In the genomic region with DNA sequence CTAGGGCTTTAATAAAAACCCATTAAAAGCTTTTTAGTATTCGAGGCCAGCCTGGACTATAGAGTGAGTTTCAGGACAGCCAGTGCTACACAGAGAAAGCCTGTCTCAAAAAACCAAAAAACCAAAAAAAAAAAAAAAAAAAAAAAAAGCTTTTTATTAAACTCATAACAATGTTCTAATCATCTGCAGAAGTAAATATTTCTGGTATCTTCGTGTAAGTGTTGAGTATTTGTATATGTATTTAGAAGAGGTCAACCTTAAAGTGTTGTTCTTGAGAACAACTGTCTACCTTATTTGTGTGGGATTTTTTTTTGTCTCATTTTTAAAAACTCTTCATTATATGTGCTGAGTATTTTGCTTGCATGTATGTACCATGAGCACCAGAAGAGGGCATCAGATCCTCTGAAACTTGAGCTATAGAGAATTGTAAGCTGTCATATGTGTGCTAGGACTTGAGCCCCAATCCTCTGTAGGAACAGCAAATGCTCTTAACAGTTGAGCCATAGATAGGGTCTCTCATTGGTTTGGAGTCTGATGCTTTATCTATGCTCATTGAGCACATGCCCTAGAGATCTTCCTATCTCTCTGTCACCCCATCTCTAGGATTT, we compare ENCODE assay signal across 13 mouse cellular contexts. TPM values are rescaled to one million over a fixed set of nuclear protein-coding genes. Genes with fewer than 3 reads are reported as not detected.
DNase-seq lines count a peak whose midpoint lies in the region; ATAC-seq and TF ChIP-seq lines count a peak whose summit lies in the region.
"Had no signal": no experiment of that assay in that cellular context is flagged by ENCODE, and none has a peak within 500 bp of the region (broad histone marks: within the 10 kb centered on the region; RNA-seq: fewer than 3 reads in every experiment).

No protein-coding gene starts in this region.

- H3K4me3 ChIP-seq in left cerebral cortex, adult 2 months, result no peak overlapping the region
- no peak overlapping the region for H3K4me3 ChIP-seq in MEL (ENCODE audit: control insufficient read depth in 1 of 2, insufficient read depth in 1 of 2, low read depth in 2 of 2, low read length in 2 of 2)
- H3K4me3 ChIP-seq: liver, embryonic 13.5 days; stomach, embryonic 15.5 days had no signal

- ATAC-seq in megakaryocyte progenitor cell, adult 5-6 weeks (replicated peaks; ENCODE audit: poor library complexity), result peak; percentile 85

- no peak overlapping the region for H3K27ac ChIP-seq in left cerebral cortex, adult 2 months
- H3K27ac ChIP-seq in MEL (ENCODE audit: control insufficient read depth, low read depth, low read length), result no peak overlapping the region
- H3K27ac ChIP-seq: liver, embryonic 13.5 days; stomach, embryonic 15.5 days had no signal

- no peak for TF ChIP-seq POLR2A in MEL (IDR thresholded peaks at IDR 0.05; ENCODE audit: control insufficient read depth in 1 of 2, insufficient read depth in 1 of 2, low read depth in 1 of 2, low read length in 2 of 2, poor library complexity in 1 of 2)

- peaks cover 7 to 28% of the 10 kb centered on the region in 2 experiments for H3K4me1 ChIP-seq in MEL (ENCODE audit: control insufficient read depth in 1 of 2, insufficient read depth in 2 of 2, low read length in 2 of 2)
- H3K4me1 ChIP-seq: stomach, embryonic 15.5 days had no signal

- TF ChIP-seq RAD21 in MEL (IDR thresholded peaks at IDR 0.05; ENCODE audit: low read depth, low read length), result peak; percentile 75

- H3K9ac ChIP-seq in MEL (ENCODE audit: control insufficient read depth, low read depth, low read length, poor library complexity, severe bottlenecking), result no peak overlapping the region
- H3K9ac ChIP-seq: liver, embryonic 13.5 days; stomach, embryonic 15.5 days had no signal

- intact Hi-C loops in left cerebral cortex, adult 2 months (cut with DNase I), result loop anchor here (5.0 kb wide), 1 partner anchor 57 kb away; no protein-coding TSS in a partner anchor

- no peaks in the 10 kb centered on the region for H3K9me3 ChIP-seq in MEL (replicated peaks; ENCODE audit: insufficient read depth, low read length)
- H3K9me3 ChIP-seq: liver, embryonic 13.5 days; stomach, embryonic 15.5 days had no signal

- H3K27me3 ChIP-seq in MEL (ENCODE audit: control insufficient read depth in 1 of 2, insufficient read depth in 2 of 2, low read length in 2 of 2), result no peaks in the 10 kb centered on the region
- H3K27me3 ChIP-seq: liver, embryonic 13.5 days; stomach, embryonic 15.5 days had no signal

- DNase-seq in left cerebral cortex, adult 2 months (ENCODE audit: extremely low spot score in 1 of 2, low spot score in 2 of 2), result no peak
- DNase-seq in left cerebral cortex, adult 9 months (ENCODE audit: low spot score in 2 of 2), result no peak
- DNase-seq in CD4-positive helper T cell, adult 2 months (ENCODE audit: low read depth, low spot score), result peak; percentile 45
- peak; percentile 87 for DNase-seq in MEL (ENCODE audit: low read depth, low spot score)
- no peak for DNase-seq in neural tube, embryonic 10.5 days (ENCODE audit: extremely low spot score, low spot score)
- no peak for DNase-seq in gastrocnemius, postnatal 10 days
- DNase-seq: cerebellum, postnatal 10 days; gastrocnemius, postnatal 25 days; kidney, adult 18-20 months; layer of hippocampus, postnatal 36 days; liver, embryonic 13.5 days had no signal

- 0 out of 4 replicates have a peak, but pooled peaks of 1 of the 2 experiments have one; percentile 9 for TF ChIP-seq EP300 in MEL (IDR thresholded peaks at IDR 0.05; ENCODE audit: low read depth in 1 of 2, low read length in 2 of 2)

- peaks cover 0 to 26% of the 10 kb centered on the region in 2 experiments; a peak in 2 of 4 replicates for H3K36me3 ChIP-seq in MEL (ENCODE audit: control insufficient read depth in 1 of 2, insufficient read depth in 2 of 2, low read length in 2 of 2)
- H3K36me3 ChIP-seq: liver, embryonic 13.5 days; stomach, embryonic 15.5 days had no signal

- H3K79me2 ChIP-seq in MEL (ENCODE audit: control insufficient read depth, insufficient read depth, low read length, poor library complexity), result no peaks in the 10 kb centered on the region

- TF ChIP-seq CTCF in left cerebral cortex, adult 2 months (IDR thresholded peaks at IDR 0.05), result peak; percentile 36
- peak in 2 of 3 experiments; percentile 53 to 81; a peak in 4 of 6 replicates for TF ChIP-seq CTCF in MEL (IDR thresholded peaks at IDR 0.05 in 2 of 3, conservative IDR thresholded peaks at IDR 0.05 in 1 of 3; ENCODE audit: control insufficient read depth in 1 of 3, insufficient read depth in 1 of 3, low read depth in 2 of 3, low read length in 3 of 3, poor library complexity in 1 of 3, severe bottlenecking in 1 of 3)

TF ChIP-seq in MEL, 35 proteins besides CTCF, POLR2A, EP300 and RAD21:
- TF ChIP-seq UBTF (IDR thresholded peaks at IDR 0.05; ENCODE audit: borderline replicate concordance, insufficient read depth, low read depth, low read length), result no peak
- TF ChIP-seq ZKSCAN1 (IDR thresholded peaks at IDR 0.05; ENCODE audit: low read depth, low read length), result no peak
- peak; percentile 52 for TF ChIP-seq SIN3A (IDR thresholded peaks at IDR 0.05; ENCODE audit: low read length)
- TF ChIP-seq SMC3 (IDR thresholded peaks at IDR 0.05; ENCODE audit: low read depth, low read length), result peak; percentile 92
- peak; percentile 84 for TF ChIP-seq ZC3H11A (IDR thresholded peaks at IDR 0.05; ENCODE audit: low read depth, low read length)
- TF ChIP-seq MAZ (IDR thresholded peaks at IDR 0.05; ENCODE audit: low read depth, low read length), result 0 out of 2 replicates have a peak, but pooled peaks have one; percentile 27
- no peak for TF ChIP-seq TAL1 (IDR thresholded peaks at IDR 0.05; ENCODE audit: low read length)
- no peak for TF ChIP-seq POLR2AphosphoS5 (IDR thresholded peaks at IDR 0.05; ENCODE audit: borderline replicate concordance, low read depth, low read length)
- peak; percentile 89 for TF ChIP-seq ZNF384 (IDR thresholded peaks at IDR 0.05; ENCODE audit: low read depth, low read length)
- 0 out of 2 replicates have a peak, but pooled peaks have one; percentile 32 for TF ChIP-seq MXI1 (IDR thresholded peaks at IDR 0.05; ENCODE audit: low read depth, low read length)
- no peak for TF ChIP-seq USF2 (IDR thresholded peaks at IDR 0.05; ENCODE audit: borderline replicate concordance in 1 of 2, insufficient read depth in 1 of 2, low read depth in 1 of 2, low read length in 2 of 2)
- TF ChIP-seq NELFE (IDR thresholded peaks at IDR 0.05; ENCODE audit: low read depth, low read length), result no peak
- TF ChIP-seq E2F4 (IDR thresholded peaks at IDR 0.05; ENCODE audit: borderline replicate concordance, low read depth, low read length), result no peak
- TF ChIP-seq KAT2A (conservative IDR thresholded peaks at IDR 0.05; ENCODE audit: low read depth, low read length), result no peak
- no peak for TF ChIP-seq ELF1 (IDR thresholded peaks at IDR 0.05; ENCODE audit: low read depth, low read length)
- peak; percentile 56; the same call in 1 of the 2 replicates for TF ChIP-seq MYC (IDR thresholded peaks at IDR 0.05; ENCODE audit: low read depth, low read length)
- TF ChIP-seq HCFC1 (IDR thresholded peaks at IDR 0.05; ENCODE audit: low read depth, low read length), result no peak
- TF ChIP-seq ZMIZ1 (IDR thresholded peaks at IDR 0.05; ENCODE audit: low read depth, low read length), result no peak
TF ChIP-seq in MEL: peak in this region for 7.

RNA-seq across cellular contexts. Expression of a gene that starts 14.3 kb away (rescaled TPM):
- 10 to 100 TPM; 33.3 to 33.4 TPM for total RNA-seq in left cerebral cortex, adult 2 months (2021)
- 25.8 and 27.5 TPM in 2 replicates for total RNA-seq in MEL (2012; rRNA removed)
- 10 to 100 TPM; 17.9 to 24.4 TPM for polyA plus RNA-seq in MEL (2012; ENCODE audit: insufficient read depth in 1 of 2, insufficient read length in 2 of 2, low read depth in 1 of 2, low replicate concordance in 2 of 2, missing spikeins in 1 of 2)
- 3.0 and 3.2 TPM in 2 replicates for total RNA-seq in megakaryocyte progenitor cell, adult 5-6 weeks (2015)
- 4.9 and 12.7 TPM in 2 replicates for total RNA-seq in megakaryocyte progenitor cell, adult 5-6 weeks (2017)
- total RNA-seq in gastrocnemius, postnatal 10 days (2021), result 10 to 100 TPM; 49.3 to 55.9 TPM

RNA-seq across cellular contexts. Expression of a gene that starts 31.7 kb away (rescaled TPM):
- 10 to 100 TPM; 38.3 to 45.9 TPM for total RNA-seq in left cerebral cortex, adult 2 months (2021)
- total RNA-seq in MEL (2012; rRNA removed), result 24.4 and 28.9 TPM in 2 replicates
- 10 to 100 TPM; 20.6 to 92.0 TPM for polyA plus RNA-seq in MEL (2012; ENCODE audit: insufficient read depth in 1 of 2, insufficient read length in 2 of 2, low read depth in 1 of 2, low replicate concordance in 2 of 2, missing spikeins in 1 of 2)
- 26.3 and 28.4 TPM in 2 replicates for total RNA-seq in megakaryocyte progenitor cell, adult 5-6 weeks (2015)
- total RNA-seq in megakaryocyte progenitor cell, adult 5-6 weeks (2017), result 10.9 and 12.6 TPM in 2 replicates
- 10 to 100 TPM; 25.4 to 27.3 TPM for total RNA-seq in gastrocnemius, postnatal 10 days (2021)

Comparison
In these comparisons a context has a peak if more than half of its experiments do, and no peak if none do; other contexts are left out.
1. DNase-seq: peak in CD4-positive helper T cell, adult 2 months (single experiment) and MEL (single experiment); none in left cerebral cortex, adult 2 months (0 of 2), left cerebral cortex, adult 9 months (0 of 2), neural tube, embryonic 10.5 days (single experiment) and gastrocnemius, postnatal 10 days (single experiment).